Mouse (Mus musculus): Measurements from ENCODE around the gene Sesn1. TPM values are rescaled to one million over a fixed set of nuclear protein-coding genes. Genes with fewer than 3 reads are reported as not detected.

Sesn1 gene
- 32.7 and 35.2 TPM in 2 replicates for polyA plus RNA-seq (2014; fragmentation: Nextera tagmentation; extraction: Ambion mirVana)

DNA sequence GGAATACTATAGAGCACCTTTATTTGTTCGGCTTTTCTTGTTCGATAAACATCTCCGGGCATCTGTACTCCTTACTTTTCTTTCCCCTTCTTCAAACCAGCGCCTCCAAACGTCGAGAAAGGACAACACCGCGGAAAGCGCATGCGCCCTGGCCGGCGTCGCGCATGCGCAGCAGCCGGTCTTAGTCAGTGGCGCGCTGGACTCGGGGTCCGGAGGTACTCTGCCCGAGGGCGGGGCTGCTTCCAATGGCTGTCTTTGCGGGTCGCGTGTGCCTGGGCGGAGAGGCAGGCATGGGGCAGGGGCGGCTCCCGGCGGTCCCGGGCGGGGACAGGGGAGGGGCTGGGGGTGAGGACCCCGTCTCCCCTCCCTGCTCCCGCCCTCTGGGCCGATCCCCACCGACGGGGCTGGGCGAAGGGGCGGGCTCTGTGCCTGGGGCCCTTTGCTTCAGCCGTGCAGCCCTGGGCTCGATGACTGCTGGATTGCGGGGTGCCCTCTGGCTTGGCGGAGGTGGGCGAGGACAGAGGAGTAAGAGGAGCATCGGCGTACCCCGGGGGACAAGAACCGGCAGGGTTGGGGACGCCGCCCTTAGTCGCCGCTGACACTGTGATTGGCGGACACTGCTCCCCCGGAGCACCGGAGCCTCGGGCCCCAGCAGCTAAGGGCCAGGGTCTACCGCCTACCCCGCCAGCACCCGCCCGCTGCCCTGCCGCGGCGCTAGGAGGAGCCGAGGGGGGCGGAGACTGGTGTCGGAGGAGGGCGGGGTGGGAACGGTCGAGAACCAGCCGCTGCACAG lies at the start of gene Sesn1, which contains the start of gene Cep57l1:
TSS of gene Sesn1 (plus strand) at position 165 of the 793 bp plus-strand sequence.
TSS of gene Cep57l1 (minus strand) at position 101 of the 793 bp plus-strand sequence.
- H3K27ac ChIP-seq (ENCODE audit: low read depth), result peak within 1 kb of the TSS; percentile 91
- ATAC-seq (replicated peaks; ENCODE audit: low FRiP score, low TSS enrichment, low read depth) (peak; percentile 98), DNase-seq (ENCODE audit: low spot score) (peak; percentile 96)
- H3K4me1 ChIP-seq (replicated peaks; ENCODE audit: control insufficient read depth, insufficient read depth, low read length), result peaks cover 21% of the 10 kb centered on the region
- H3K4me2 ChIP-seq (ENCODE audit: low read length), result peak within 1 kb of the TSS; percentile 85
- H3K9ac ChIP-seq (ENCODE audit: low read length), result peak within 1 kb of the TSS; percentile 69
- H3K36me3 ChIP-seq (ENCODE audit: control insufficient read depth, insufficient read depth, low read length), result no peaks in the 10 kb centered on the region
- H3K9me3 ChIP-seq (ENCODE audit: control insufficient read depth, low read length), result 0 out of 2 replicates have a peak, but pooled peaks cover 5% of the 10 kb centered on the region
- no peaks in the 10 kb centered on the region for H3K27me3 ChIP-seq (replicated peaks; ENCODE audit: control insufficient read depth, insufficient read depth, low read length)
- H3K4me3 ChIP-seq (ENCODE audit: low read depth, low read length), result peak within 1 kb of the TSS; percentile 73
- 1% methylated on average over 61 of the region's 69 CpGs for WGBS

- DNase-seq (ENCODE audit: low spot score), result no peak
- 79% methylated on average over 3 of the region's 3 CpGs for WGBS
Observed at GRCm38 (mm10) chr10:41760866-41761265, 48.9 kb upstream of the Sesn1 start.

DNA sequence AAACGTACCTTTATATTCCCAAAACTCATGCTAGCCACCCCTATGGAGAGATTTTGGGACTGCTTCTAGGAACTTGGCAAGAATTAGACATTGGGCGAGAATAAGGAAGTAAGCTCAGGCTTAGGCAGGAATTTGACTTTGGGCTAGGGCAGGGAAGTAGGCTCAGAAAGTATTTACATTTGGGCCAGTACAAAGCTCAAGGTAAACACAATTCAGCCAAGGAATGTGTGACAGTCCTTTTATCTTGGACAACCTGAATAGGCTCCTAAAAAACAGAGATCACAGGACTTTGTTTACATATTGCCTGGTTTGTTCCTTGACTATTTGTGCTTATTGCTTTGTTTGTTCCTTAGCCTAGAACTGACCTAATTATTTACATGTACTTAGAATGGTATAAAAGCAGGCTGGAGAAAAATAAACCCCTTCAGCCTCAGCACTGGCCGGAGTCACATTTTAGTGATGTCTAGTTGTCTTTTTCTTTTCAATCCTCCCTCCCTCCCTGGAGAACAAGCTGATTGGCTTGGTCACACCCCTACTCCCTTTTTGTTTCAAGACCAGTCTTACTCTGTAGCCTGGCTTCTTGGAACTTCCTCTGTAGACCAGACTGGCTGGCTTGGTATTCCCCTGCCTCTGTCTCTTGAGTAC lies 45.9 kb upstream of the Sesn1 start:
- Histone ChIP-seq H3K4me3 (ENCODE audit: low read depth, low read length) (no peak overlapping the region), H3K4me1 (replicated peaks; ENCODE audit: control insufficient read depth, insufficient read depth, low read length) (no peaks in the 10 kb centered on the region), H3K27me3 (replicated peaks; ENCODE audit: control insufficient read depth, insufficient read depth, low read length) (no peaks in the 10 kb centered on the region), H3K36me3 (ENCODE audit: control insufficient read depth, insufficient read depth, low read length) (no peaks in the 10 kb centered on the region), H3K9ac (ENCODE audit: low read length) (no peak overlapping the region), H3K27ac (ENCODE audit: low read depth) (no peak overlapping the region), H3K9me3 (ENCODE audit: control insufficient read depth, low read length) (no peaks in the 10 kb centered on the region), H3K4me2 (ENCODE audit: low read length) (no peak overlapping the region)
- no peak for DNase-seq (ENCODE audit: low spot score)
- ATAC-seq (replicated peaks; ENCODE audit: low FRiP score, low TSS enrichment, low read depth), result no peak
- 76% methylated on average over 3 of the region's 3 CpGs for WGBS

More at GRCm38 (mm10) chr10:41760866-41761265, 48.9 kb upstream of the Sesn1 start:
- Histone ChIP-seq H3K27ac (ENCODE audit: low read depth) (no peak overlapping the region), H3K27me3 (replicated peaks; ENCODE audit: control insufficient read depth, insufficient read depth, low read length) (no peaks in the 10 kb centered on the region), H3K4me3 (ENCODE audit: low read depth, low read length) (no peak overlapping the region), H3K4me2 (ENCODE audit: low read length) (no peak overlapping the region), H3K4me1 (replicated peaks; ENCODE audit: control insufficient read depth, insufficient read depth, low read length) (no peaks in the 10 kb centered on the region), H3K9me3 (ENCODE audit: control insufficient read depth, low read length) (no peaks in the 10 kb centered on the region), H3K36me3 (ENCODE audit: control insufficient read depth, insufficient read depth, low read length) (no peaks in the 10 kb centered on the region), H3K9ac (ENCODE audit: low read length) (no peak overlapping the region)
- no peak for ATAC-seq (replicated peaks; ENCODE audit: low FRiP score, low TSS enrichment, low read depth)

- Histone ChIP-seq H3K4me3 (ENCODE audit: low read depth, low read length) (no peak overlapping the region), H3K9ac (ENCODE audit: low read length) (no peak overlapping the region), H3K4me2 (ENCODE audit: low read length) (no peak overlapping the region), H3K27me3 (replicated peaks; ENCODE audit: control insufficient read depth, insufficient read depth, low read length) (no peaks in the 10 kb centered on the region), H3K27ac (ENCODE audit: low read depth) (no peak overlapping the region), H3K9me3 (ENCODE audit: control insufficient read depth, low read length) (no peaks in the 10 kb centered on the region), H3K36me3 (ENCODE audit: control insufficient read depth, insufficient read depth, low read length) (no peaks in the 10 kb centered on the region), H3K4me1 (replicated peaks; ENCODE audit: control insufficient read depth, insufficient read depth, low read length) (no peaks in the 10 kb centered on the region)
- ATAC-seq (replicated peaks; ENCODE audit: low FRiP score, low TSS enrichment, low read depth), result no peak
- WGBS, result 79% methylated on average over 4 of the region's 4 CpGs
- DNase-seq (ENCODE audit: low spot score), result no peak
Observed at GRCm38 (mm10) chr10:41765586-41765985, 44.1 kb upstream of the Sesn1 start.

- 66% methylated on average over 4 of the region's 4 CpGs for WGBS
- no peak for ATAC-seq (replicated peaks; ENCODE audit: low FRiP score, low TSS enrichment, low read depth)
- H3K4me2 ChIP-seq (ENCODE audit: low read length), result no peak overlapping the region
Observed at GRCm38 (mm10) chr10:41766280-41766679, 43.5 kb upstream of the Sesn1 start.

GRCm38 (mm10) chr10:41767254-41767653 lies 42.5 kb upstream of the Sesn1 start:
- H3K27me3 ChIP-seq (replicated peaks; ENCODE audit: control insufficient read depth, insufficient read depth, low read length), result no peaks in the 10 kb centered on the region
- 90% methylated on average over 6 of the region's 6 CpGs for WGBS
- ATAC-seq (replicated peaks; ENCODE audit: low FRiP score, low TSS enrichment, low read depth), result no peak
- H3K36me3 ChIP-seq (ENCODE audit: control insufficient read depth, insufficient read depth, low read length), result no peaks in the 10 kb centered on the region
- no peak overlapping the region for H3K4me2 ChIP-seq (ENCODE audit: low read length)
- H3K27ac ChIP-seq (ENCODE audit: low read depth), result no peak overlapping the region
- no peaks in the 10 kb centered on the region for H3K4me1 ChIP-seq (replicated peaks; ENCODE audit: control insufficient read depth, insufficient read depth, low read length)
- no peak overlapping the region for H3K9ac ChIP-seq (ENCODE audit: low read length)
- H3K4me3 ChIP-seq (ENCODE audit: low read depth, low read length), result no peak overlapping the region
- DNase-seq (ENCODE audit: low spot score), result no peak
- no peaks in the 10 kb centered on the region for H3K9me3 ChIP-seq (ENCODE audit: control insufficient read depth, low read length)

More at GRCm38 (mm10) chr10:41766280-41766679, 43.5 kb upstream of the Sesn1 start:
- no peak overlapping the region for H3K9ac ChIP-seq (ENCODE audit: low read length)
- H3K4me3 ChIP-seq (ENCODE audit: low read depth, low read length), result no peak overlapping the region
- H3K4me1 ChIP-seq (replicated peaks; ENCODE audit: control insufficient read depth, insufficient read depth, low read length), result no peaks in the 10 kb centered on the region
- H3K36me3 ChIP-seq (ENCODE audit: control insufficient read depth, insufficient read depth, low read length), result no peaks in the 10 kb centered on the region
- H3K27ac ChIP-seq (ENCODE audit: low read depth), result no peak overlapping the region
- H3K9me3 ChIP-seq (ENCODE audit: control insufficient read depth, low read length), result no peaks in the 10 kb centered on the region
- no peaks in the 10 kb centered on the region for H3K27me3 ChIP-seq (replicated peaks; ENCODE audit: control insufficient read depth, insufficient read depth, low read length)
- DNase-seq (ENCODE audit: low spot score), result no peak

DNA sequence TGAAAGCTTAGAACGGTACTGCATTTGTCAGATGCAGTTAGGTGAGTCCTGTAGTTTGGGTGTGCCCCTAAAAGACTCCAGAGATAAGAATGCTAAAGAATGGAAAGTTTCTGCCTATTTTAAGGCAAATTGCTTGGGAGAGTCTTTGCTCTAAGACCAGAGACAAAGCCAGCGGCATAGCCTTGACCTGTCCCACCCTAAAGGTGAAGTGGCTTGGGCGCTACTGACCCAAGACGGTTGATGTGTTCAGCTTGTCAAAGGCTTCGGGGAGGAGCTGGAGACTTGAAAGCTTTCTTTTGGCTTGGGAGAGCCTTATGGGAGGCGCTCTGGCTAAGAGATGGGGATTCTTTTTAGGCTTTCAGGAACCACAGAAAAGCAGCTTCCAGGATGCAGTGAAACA lies 17.4 kb upstream of the Sesn1 start:
- 96% methylated on average over 6 of the region's 6 CpGs for WGBS
- no peak overlapping the region for H3K4me3 ChIP-seq (ENCODE audit: low read depth, low read length)
- H3K9ac ChIP-seq (ENCODE audit: low read length), result no peak overlapping the region
- DNase-seq (ENCODE audit: low spot score) (no peak), ATAC-seq (replicated peaks; ENCODE audit: low FRiP score, low TSS enrichment, low read depth) (no peak)
- peaks cover 8% of the 10 kb centered on the region for H3K9me3 ChIP-seq (ENCODE audit: control insufficient read depth, low read length)
- H3K4me2 ChIP-seq (ENCODE audit: low read length), result no peak overlapping the region
- H3K36me3 ChIP-seq (ENCODE audit: control insufficient read depth, insufficient read depth, low read length), result peaks cover 2% of the 10 kb centered on the region; the same call in 1 of the 2 replicates
- no peak overlapping the region for H3K27ac ChIP-seq (ENCODE audit: low read depth)
- no peaks in the 10 kb centered on the region for H3K4me1 ChIP-seq (replicated peaks; ENCODE audit: control insufficient read depth, insufficient read depth, low read length)
- no peaks in the 10 kb centered on the region for H3K27me3 ChIP-seq (replicated peaks; ENCODE audit: control insufficient read depth, insufficient read depth, low read length)

DNA sequence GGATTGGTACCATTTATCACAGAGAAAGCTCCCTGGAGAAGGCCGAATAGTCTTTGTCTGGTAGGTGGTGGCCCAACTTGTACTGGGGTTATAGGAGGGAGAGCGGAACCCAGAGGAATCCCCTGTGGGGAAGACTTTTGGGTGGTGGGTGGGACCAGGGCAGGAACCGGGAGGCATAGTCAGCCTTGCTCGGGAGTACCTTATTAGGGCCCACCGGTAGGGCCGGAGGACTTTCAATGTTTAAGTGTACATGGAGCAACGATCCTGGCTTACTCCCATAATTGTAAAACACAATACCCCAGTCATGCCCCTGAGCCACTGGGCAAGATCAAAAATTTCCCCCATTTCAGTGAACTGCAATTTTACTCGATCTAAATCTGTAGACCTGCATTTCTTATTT lies 12.5 kb upstream of the Sesn1 start:
- Histone ChIP-seq H3K27ac (ENCODE audit: low read depth) (no peak overlapping the region), H3K9ac (ENCODE audit: low read length) (no peak overlapping the region), H3K4me3 (ENCODE audit: low read depth, low read length) (no peak overlapping the region), H3K4me1 (replicated peaks; ENCODE audit: control insufficient read depth, insufficient read depth, low read length) (no peaks in the 10 kb centered on the region), H3K9me3 (ENCODE audit: control insufficient read depth, low read length) (peaks cover 19% of the 10 kb centered on the region), H3K4me2 (ENCODE audit: low read length) (no peak overlapping the region), H3K27me3 (replicated peaks; ENCODE audit: control insufficient read depth, insufficient read depth, low read length) (no peaks in the 10 kb centered on the region), H3K36me3 (ENCODE audit: control insufficient read depth, insufficient read depth, low read length) (peaks cover 39% of the 10 kb centered on the region)
- ATAC-seq (replicated peaks; ENCODE audit: low FRiP score, low TSS enrichment, low read depth) (no peak), DNase-seq (ENCODE audit: low spot score) (no peak)
- WGBS, result 99% methylated on average over 8 of the region's 8 CpGs

Data from intestine, embryonic 14.5 days (tissue).